Mouse (Mus musculus) heart, adult 9 months (tissue): Measurements from ENCODE around the gene Rsad1.
A peak's percentile ranks its signal among the peaks of the same experiment; 100 is the strongest.

Experiments used
- DNase-seq, 2 experiments: peaks; one replicate each; pipeline ENCODE4 v3.0.0; 2022; ENCODE audit warnings: low spot score in 2 of 2

The Rsad1 gene

GRCm38 (mm10) chr11:94548888-94549690 lies at the start of gene Rsad1:
Rsad1 (minus strand) TSS chr11:94549255.
- peak; percentile 95 to 97 for DNase-seq

GRCm38 (mm10) chr11:94598437-94599120 lies 49.5 kb upstream of the Rsad1 start:
- no peak for DNase-seq

- DNase-seq = peak; percentile 22 to 65
Measured at GRCm38 (mm10) chr11:94597319-94597718, 48.3 kb upstream of the Rsad1 start.

GRCm38 (mm10) chr11:94596311-94596852 lies 47.3 kb upstream of the Rsad1 start:
- DNase-seq = no peak

- no peak for DNase-seq
Measured at GRCm38 (mm10) chr11:94587511-94587910, 38.5 kb upstream of the Rsad1 start.

GRCm38 (mm10) chr11:94585091-94585490 lies 36.0 kb upstream of the Rsad1 start:
- no peak for DNase-seq

- DNase-seq = no peak
Measured at GRCm38 (mm10) chr11:94580111-94580740, 31.2 kb upstream of the Rsad1 start.

GRCm38 (mm10) chr11:94576361-94576760 lies 27.3 kb upstream of the Rsad1 start:
- DNase-seq = no peak

GRCm38 (mm10) chr11:94575036-94575435 lies 26.0 kb upstream of the Rsad1 start:
- no peak for DNase-seq

GRCm38 (mm10) chr11:94574560-94574959 lies 25.5 kb upstream of the Rsad1 start:
- no peak for DNase-seq

- DNase-seq = no peak
Measured at GRCm38 (mm10) chr11:94571850-94572249, 22.8 kb upstream of the Rsad1 start.

GRCm38 (mm10) chr11:94570612-94571011 lies 21.6 kb upstream of the Rsad1 start:
- peak; percentile 52 to 54 for DNase-seq

- no peak for DNase-seq
Measured at GRCm38 (mm10) chr11:94567326-94567725, 18.3 kb upstream of the Rsad1 start.

GRCm38 (mm10) chr11:94566534-94566933 lies 17.5 kb upstream of the Rsad1 start:
- DNase-seq = no peak

GRCm38 (mm10) chr11:94565151-94565479 lies 16.1 kb upstream of the Rsad1 start:
- DNase-seq = no peak

GRCm38 (mm10) chr11:94564437-94565150 lies 15.5 kb upstream of the Rsad1 start, which contains the start of gene Chad:
Chad (plus strand) TSS chr11:94565047.
- DNase-seq = no peak

- no peak for DNase-seq
Measured at GRCm38 (mm10) chr11:94563821-94564220, 14.8 kb upstream of the Rsad1 start.

- DNase-seq = no peak
Measured at GRCm38 (mm10) chr11:94563383-94563782, 14.3 kb upstream of the Rsad1 start.

- DNase-seq = no peak
Measured at GRCm38 (mm10) chr11:94558226-94558625, 9.2 kb upstream of the Rsad1 start.

- no peak for DNase-seq
Measured at GRCm38 (mm10) chr11:94550442-94550744, 1.3 kb upstream of the Rsad1 start.

GRCm38 (mm10) chr11:94549691-94550441 lies 811 bp upstream of the Rsad1 start:
- no peak for DNase-seq
